Mouse (Mus musculus) spleen, embryonic (tissue): ENCODE measurements around the gene Fez1.

Experiments used
- CTCF ChIA-PET: fragments of 350-600 bp; sonication (Branson Sonifier 250); formaldehyde crosslinking; loops from one replicate; lab custom pipeline; 2022; lab: Charles Lee

Gene Fez1

DNA sequence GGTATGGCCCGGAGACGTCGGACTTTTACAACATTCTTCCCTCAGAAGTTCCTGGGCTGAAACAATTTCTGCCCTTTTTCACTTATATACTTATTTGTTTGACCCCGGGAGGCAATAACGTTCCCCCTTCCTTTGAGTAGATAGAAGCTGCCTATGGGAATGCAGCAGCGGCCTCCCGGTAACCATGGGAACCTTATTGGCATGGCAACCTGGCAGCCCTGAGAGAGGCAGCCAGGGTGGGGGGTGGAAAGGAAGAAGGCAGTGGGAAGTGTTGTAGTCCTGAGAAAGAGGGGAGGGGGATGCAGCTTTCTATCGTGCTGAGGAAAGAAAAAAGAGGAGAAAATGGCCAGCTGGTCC lies at the start of gene Fez1:
Gene Fez1, plus strand, starts transcription at position 221 of the 357 bp plus-strand sequence.
- CTCF ChIA-PET: no interaction called here

GRCm38 (mm10) chr9:36783921-36784320 lies 37.7 kb upstream of the Fez1 start:
- CTCF ChIA-PET: no interaction called here

DNA sequence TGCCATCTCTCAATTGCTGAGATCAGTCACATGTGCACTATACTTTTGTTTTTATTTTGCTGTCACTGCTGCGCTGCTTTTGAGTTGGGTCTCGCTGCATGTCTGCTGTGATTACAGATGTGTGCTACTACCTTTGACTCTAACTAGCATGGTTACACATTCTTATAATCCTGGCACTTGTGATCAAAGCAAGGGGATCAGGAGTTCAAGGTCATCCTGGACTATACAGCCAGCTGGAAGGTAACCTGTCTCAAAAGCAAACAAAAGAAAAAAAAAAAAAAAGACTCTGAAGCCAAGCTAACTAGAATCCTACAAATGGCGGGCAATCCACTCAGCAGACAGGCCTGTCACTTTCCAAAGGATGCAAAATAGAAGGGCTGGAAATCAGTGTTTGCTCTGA lies 29.5 kb upstream of the Fez1 start:
- CTCF ChIA-PET: no interaction called here

GRCm38 (mm10) chr9:36794487-36794886 lies 27.2 kb upstream of the Fez1 start:
- CTCF ChIA-PET: no interaction called here

GRCm38 (mm10) chr9:36795556-36795955 lies 26.1 kb upstream of the Fez1 start:
- CTCF ChIA-PET: no interaction called here

GRCm38 (mm10) chr9:36796224-36796623 lies 25.4 kb upstream of the Fez1 start:
- CTCF ChIA-PET: no interaction called here

- CTCF ChIA-PET: no interaction called here
Observed at GRCm38 (mm10) chr9:36796781-36797555, 24.7 kb upstream of the Fez1 start, which contains the start of gene Ei24. Ei24 (minus strand) TSS chr9:36797393.

- CTCF ChIA-PET: no interaction called here
Observed at GRCm38 (mm10) chr9:36801961-36802360, 19.7 kb upstream of the Fez1 start.

DNA sequence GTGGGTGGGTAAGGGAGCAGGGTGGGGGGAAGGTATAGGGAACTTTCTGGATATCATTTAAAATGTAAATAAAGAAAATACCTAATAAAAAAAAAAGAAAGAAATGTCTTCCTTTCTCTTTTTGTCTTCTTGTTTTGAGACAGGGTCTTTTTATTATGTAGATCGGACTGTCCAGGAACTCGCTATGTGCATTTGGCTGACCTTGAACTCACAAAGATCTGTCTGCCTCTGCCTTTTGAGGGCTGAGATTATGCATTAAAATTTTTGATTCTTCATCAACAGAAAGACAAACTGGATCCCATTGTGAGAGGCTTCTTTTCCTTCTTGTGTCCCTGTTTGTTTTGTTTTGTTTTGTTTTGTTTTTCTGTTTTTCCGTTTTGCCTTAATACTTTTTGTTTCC lies 18.7 kb upstream of the Fez1 start:
- CTCF ChIA-PET: no interaction called here

GRCm38 (mm10) chr9:36803386-36803785 lies 18.3 kb upstream of the Fez1 start:
- CTCF ChIA-PET: no interaction called here

GRCm38 (mm10) chr9:36803926-36804325 lies 17.7 kb upstream of the Fez1 start:
- CTCF ChIA-PET: no interaction called here

DNA sequence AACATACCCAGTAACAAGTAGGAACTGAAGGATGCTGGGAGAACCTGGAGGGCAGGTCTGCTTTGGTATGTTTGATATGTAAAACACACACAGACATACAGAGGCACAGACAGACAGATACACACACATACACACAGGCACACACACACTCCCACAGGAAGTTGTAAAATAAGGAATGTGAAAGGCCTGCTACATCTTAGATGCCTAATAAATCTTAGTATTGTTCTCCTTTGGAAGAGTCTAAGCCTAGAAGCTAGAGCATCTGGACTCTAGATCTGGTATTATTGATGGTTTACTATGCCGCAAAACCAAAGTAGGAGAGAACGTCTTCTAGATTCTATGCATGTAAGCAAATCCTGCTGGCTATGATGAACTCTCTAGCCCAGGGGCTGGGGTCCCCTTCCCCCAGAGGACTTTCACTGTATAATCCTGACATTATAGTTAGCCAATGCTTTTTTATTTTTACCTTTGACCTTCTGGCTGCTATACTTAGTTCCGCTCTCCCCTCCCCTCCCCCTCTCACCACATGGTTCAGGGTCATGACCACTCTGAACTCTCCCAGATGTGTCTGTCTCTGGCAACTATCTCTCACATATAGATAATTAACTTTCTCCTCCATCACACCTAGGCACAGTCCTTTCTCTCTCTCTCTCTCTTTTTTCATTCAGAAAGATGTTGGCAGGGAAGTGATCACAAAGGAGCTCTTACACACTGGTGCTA lies 16.2 kb upstream of the Fez1 start:
- CTCF ChIA-PET: no interaction called here

GRCm38 (mm10) chr9:36808126-36808785 lies 13.4 kb upstream of the Fez1 start:
- CTCF ChIA-PET: no interaction called here

DNA sequence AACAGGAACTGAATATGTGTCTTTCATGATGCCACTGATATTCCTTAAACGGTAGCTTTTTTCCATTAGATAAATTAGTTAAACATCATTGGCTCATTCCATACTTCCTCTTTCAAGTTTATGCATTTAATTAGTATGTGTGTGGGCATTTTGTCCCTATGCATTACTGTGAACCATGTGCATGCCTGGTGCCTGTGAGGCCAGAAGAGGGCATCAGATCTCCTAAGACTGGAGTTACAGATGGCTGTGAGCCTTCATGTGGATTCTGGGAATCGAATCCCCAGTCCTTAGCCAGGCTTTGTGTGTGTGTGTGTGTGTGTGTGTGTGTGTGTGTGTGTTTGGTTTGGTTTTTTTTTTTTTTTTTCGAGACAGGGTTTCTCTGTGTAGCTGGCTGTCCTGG lies 7.2 kb upstream of the Fez1 start:
- CTCF ChIA-PET: no interaction called here

GRCm38 (mm10) chr9:36818905-36819304 lies 2.8 kb upstream of the Fez1 start:
- CTCF ChIA-PET: no interaction called here

- CTCF ChIA-PET: interaction anchor here (0.5 kb wide), 1 partner anchor 129 kb away, joined by 13 read pairs; no protein-coding TSS in a partner anchor
Observed at GRCm38 (mm10) chr9:36820969-36821643, 558 bp upstream of the Fez1 start.

GRCm38 (mm10) chr9:36822024-36822423 lies 360 bp downstream of the Fez1 start:
- CTCF ChIA-PET: no interaction called here

DNA sequence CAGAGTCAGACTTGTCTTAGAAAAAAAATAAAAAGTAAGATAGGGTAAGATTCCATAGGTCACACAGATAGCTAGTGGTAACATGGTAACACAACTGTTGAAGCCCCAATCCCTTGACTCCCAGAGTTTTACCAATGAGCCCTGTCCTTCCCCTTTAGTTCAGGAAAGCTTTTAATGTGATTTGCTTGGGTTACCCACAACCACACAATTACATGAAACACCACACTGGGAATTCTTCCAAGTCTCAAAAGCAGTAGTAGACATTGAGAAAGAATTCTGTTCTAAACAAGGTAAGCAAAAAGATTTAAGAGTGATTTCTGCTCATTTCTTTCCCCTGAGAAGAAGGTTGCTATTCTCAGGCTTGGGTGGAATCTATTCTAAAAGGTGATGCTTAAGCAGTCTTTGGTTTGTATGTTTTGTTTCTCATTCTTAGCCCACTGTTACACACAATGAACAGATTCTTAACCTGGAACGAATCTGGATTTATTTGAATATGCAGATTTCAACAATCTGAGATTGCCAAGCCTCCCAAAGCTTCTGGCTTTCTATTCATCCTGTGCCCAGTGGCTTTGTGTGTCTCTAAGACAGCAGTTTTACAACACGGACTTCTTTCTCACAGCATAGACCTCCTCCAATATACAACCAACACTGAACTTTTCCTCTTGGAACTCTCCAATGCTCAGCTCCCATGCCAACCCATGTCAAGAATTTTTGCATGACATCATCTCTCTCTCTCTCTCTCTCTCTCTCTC lies 5.1 kb downstream of the Fez1 start:
- CTCF ChIA-PET: no interaction called here

GRCm38 (mm10) chr9:36831401-36831800 lies 9.7 kb downstream of the Fez1 start:
- CTCF ChIA-PET: interaction anchor here (0.6 kb wide), 1 partner anchor 10 kb away, joined by 3 read pairs; no protein-coding TSS in a partner anchor

- CTCF ChIA-PET: no interaction called here
Observed at GRCm38 (mm10) chr9:36832529-36832928, 10.9 kb downstream of the Fez1 start.
